Mouse (Mus musculus) gastrocnemius, postnatal 4 days (tissue): ENCODE data around the gene Ccr4. TPM values are rescaled to one million over a fixed set of nuclear protein-coding genes. Genes with fewer than 3 reads are reported as not detected.

ENCODE experiments used
- DNase-seq, 2 experiments: peaks; one replicate each; pipeline ENCODE4 v3.0.0; 2021 to 2022; ENCODE audit warnings: low spot score in 2 of 2, mixed read lengths in 2 of 2
- total RNA-seq, 2 experiments: library from RNA; stranded (reverse); gene quantifications; 2 replicates each; pipeline ENCODE4 v1.2.3; 2021

The Ccr4 gene
- total RNA-seq, 2 experiments from 2014 or later, result not detected

DNA sequence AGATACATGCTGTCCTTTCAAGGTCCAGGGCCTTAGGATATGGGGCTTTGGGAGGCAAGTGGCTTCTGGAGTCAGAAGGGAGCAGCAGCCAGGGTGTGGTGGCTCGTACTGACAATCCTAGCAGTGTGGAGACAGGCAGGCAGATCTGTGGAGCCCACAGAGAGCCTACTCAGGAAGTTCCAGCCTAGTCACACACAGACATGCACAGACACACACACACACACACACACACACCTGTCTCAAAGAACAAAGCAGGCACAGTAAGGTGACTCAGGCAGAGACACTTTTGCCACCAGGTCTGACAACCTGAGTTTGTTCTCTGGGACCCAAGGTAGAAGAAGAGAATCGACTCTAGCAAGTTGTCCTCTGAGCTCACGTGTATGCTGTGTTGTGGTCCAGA, 23.8 kb downstream of the Ccr4 start:
- DNase-seq, result no peak

DNA sequence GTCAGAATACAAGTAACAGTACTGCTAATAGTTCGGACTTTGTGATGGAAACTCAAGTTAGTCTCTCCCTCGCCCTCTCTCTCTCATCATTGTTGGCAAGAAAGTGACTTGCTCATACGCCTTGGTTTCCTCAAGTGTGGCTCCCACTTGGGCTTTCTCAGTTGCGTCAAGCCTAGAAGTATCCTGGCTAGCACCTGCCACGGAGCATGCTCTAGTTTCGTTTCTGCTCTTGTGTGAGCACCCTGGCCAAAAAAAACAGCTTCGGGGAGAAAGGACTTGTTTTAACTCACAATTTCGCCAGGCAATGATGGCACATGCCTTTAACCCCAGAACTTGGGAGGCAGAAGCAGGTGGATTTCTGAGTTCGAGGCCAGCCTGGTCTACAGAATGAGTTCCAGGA, 27.7 kb downstream of the Ccr4 start:
- DNase-seq, result no peak

DNA sequence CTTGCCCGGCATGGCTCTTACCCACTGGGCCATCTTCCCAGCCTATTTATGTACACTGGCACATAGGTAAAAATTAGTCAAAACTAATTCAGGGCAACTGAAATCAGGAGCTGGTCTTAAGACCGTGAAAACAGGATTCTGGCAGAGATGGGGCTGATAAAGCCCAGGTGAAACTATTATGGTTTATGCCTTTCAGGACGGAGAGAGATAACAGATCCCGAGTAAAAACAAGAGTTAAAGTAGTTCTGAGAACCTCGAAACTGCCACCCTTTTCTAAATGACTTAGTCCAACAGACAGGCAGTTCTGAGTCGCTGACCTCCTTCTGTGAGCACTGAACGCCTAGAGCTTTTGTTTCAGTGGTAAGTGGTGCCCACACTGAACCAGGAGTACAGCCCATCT, 32.8 kb downstream of the Ccr4 start:
- no peak for DNase-seq

DNA sequence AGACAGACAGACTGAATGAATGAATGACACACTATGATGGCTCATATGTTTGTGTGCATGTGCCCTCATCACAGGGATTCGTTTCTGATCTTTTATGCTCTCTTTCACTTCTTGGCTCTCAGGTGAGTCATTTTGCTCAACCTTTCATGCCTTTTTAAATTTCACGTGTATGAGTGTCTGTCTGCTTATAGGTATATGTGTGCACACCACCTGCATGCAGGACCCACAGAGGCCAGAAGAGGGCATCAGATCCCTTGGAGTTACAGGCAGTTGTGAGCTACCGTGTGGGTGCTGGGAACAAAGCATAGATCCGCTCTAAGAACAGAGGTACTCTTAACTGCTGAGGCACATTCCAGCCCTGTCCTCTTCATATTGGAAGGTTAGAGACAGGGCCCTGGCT, 36.0 kb downstream of the Ccr4 start:
- no peak for DNase-seq

DNA sequence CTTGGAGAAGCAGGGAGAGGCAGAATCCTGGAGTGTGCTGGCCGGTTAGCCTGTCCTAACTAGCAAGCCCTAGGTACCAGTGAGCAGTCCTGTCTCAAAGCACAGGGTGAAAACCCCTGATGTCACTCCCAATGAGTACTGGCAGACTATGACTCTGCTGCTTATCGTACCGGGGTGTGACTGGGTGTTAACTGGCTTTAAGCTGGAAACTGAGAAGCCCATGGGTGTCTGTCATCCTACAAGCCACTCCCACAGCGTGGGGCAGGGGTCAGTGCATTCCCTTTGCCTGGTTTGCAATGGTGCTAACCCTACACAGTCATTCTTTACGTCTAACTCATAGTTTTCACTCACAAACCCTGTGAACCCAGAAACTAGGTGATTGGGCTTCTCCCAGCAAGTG, 36.5 kb downstream of the Ccr4 start:
- no peak for DNase-seq

DNA sequence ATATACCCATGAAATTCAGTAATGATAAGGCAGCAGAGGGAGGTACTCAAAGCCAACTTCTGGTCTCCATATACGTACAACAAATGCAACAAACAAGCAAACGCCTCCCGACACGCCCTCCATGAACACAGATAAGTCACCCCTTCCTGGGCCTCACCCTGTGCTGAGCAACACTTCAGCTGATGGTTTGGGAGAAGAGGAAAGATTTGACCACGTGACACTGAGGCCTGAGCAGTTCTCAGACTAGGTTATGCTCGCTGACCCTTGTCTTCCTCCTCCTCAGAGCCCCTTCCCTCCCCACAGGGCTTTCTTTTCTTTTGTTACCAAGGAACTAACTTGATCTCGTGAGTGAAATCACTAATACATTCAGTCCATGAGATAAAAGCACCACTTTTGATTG, 37.8 kb downstream of the Ccr4 start:
- no peak for DNase-seq

DNA sequence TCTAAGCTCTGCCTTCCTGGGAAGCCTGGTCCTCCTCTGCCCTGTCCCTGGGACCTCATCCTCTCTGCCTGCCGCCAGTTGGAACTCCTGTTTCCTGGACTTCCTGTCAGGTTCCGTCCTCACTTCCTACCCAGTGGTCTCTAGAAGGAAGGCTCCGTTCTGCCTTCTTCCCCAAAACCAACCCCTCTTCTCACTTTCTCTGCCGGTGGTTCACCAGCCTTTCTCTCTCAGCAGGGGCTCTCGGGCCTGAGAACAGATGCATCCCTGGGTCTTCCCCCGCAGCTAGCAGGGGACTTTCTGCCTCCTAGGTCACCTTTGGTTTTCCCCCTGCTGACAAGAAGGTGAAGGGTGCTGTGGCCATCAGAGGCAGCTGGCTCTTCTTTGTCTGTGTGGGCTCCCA, 39.3 kb downstream of the Ccr4 start:
- no peak for DNase-seq

DNA sequence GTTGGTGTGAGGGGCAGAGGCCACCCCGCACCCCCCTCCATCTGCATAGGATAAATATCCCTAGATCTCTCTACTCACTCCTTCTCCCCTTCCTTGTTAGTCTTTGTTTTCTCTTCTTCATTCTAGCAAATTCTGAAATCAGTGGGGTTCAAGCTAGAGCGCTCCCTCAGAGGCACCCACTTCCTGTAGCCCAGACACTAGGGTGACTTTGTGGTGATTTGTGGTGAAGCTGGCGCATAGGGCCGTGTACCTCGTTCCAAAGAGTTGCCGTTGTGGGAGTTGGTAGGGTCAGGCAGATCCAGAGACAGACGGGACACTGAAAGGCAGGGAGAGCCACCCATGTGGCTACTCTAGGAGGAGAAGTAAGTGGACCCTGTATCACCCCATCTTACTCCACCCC, 42.1 kb downstream of the Ccr4 start:
- no peak for DNase-seq

DNA sequence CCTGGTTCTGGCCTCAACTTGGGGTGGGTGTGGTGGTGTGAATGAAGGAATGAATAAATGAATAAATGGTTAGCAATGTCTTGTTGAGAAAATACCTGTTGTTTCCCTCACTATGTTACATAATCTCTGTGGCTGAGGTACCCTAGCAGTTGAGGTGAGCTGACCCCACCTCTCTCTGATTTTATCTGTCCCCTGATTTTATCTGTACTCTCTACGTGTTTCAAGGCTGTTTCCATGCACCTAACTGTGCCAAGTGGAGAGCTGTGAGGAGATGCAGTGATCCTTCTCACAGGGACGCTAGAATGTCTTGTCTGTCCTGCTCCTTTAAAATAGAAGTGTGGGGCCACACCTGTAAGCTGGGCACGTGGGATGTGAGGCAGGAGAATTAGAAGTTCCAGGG, 46.3 kb downstream of the Ccr4 start:
- DNase-seq, result no peak

DNA sequence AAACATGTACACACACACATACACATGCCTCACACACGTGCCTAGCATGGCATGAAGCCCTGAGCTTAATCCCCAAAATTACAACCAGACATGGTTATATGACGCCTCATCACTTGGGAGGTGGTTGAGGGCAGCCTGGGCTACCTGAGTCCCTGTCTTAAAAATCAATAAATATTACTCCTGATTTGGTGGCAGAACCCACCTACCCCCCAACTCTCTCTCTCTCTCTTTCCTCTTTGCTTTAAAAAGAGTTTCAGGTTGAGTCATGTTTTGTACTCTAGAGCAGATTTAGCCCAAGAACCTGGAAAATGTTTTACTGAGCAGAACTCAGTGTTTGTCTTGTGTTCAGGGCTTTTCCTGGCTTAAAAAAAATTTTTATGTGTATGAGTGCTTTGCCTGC, 49.3 kb downstream of the Ccr4 start:
- no peak for DNase-seq

DNA sequence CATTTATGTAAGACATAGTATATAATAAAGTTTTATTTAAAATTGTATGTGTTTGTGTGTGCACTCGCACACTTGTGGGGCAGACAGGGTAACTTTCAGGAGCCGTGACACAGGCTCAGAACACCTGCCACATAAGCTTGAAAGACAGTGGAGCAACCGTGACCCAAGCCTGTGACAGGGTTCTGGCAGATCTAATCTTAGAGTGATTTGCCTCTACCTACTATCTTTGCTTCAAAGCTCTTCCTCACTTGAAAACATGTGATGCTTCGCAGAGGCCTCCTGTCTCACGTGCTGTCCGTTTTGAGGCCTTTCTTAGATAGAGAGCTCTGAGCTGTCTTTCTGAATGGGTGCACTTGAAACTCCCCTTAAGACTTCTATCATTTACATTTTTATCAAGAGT, 52.3 kb downstream of the Ccr4 start:
- no peak for DNase-seq

DNA sequence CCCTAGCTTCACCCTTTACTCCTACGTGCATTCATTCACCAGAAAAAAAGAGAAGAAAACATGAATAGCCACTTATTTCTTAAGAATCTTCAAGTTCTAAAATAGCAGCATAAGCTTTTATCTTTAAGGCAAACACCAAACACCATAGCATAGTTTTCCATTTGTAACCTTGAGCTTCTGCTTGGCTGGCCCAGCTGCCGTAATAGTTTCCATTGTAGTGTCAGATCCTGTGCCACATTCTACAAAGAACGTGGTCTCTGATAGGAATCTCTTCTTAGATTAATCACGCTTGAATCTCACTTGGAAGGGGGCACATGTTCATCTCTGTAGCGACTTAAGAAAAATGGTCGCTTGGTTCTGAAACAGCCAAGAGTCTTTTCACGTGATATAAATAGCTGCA, 53.1 kb downstream of the Ccr4 start:
- DNase-seq, result no peak

DNA sequence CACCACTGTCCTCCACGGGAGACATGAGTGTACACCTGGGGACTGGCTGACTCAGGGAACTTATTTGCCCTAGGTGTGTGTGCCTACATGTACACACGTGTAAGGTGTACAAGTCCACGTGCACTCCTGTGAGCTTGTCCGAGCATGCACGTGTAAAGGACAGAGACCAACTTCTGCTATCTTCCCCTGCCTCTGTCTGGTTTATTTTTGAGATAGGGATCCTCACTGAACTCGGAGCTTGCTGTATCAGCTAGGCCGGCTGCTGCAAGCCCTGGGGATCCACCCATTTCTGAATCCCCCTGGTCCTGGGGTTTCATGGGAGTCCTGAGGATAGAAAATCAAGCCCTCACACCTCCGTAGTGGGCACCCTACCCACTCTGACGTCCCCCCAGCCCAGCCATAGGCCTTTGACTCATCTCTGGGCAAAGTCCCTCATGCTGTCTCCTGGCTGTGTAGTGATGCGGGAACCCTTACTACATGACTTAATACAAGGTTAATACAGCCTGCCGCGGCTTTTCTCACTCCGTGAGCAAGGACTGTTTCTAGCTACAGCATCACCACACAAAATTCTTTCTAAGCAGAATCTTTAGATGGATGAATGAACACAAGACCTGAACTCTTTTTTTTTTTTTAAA, 55.5 kb downstream of the Ccr4 start:
- no peak for DNase-seq

DNA sequence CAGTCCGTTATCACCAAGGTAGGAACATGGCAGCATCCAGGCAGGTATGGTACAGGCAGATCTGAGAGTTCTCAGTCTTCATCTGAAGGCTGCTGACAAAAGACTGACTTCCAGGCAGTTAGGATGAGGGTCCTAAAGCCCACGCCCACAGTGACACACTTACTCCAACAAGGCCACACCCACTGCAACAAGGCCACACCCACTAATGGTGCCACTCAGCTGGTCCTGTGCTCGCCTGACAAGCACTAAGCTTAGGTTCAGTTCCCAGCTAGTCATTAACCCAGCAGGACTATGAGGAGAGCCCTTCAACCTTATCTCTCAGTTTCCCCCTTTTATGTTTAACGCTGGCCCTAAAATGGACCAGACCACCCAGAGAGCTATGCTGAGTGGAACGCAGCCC, 56.0 kb downstream of the Ccr4 start:
- no peak for DNase-seq

DNA sequence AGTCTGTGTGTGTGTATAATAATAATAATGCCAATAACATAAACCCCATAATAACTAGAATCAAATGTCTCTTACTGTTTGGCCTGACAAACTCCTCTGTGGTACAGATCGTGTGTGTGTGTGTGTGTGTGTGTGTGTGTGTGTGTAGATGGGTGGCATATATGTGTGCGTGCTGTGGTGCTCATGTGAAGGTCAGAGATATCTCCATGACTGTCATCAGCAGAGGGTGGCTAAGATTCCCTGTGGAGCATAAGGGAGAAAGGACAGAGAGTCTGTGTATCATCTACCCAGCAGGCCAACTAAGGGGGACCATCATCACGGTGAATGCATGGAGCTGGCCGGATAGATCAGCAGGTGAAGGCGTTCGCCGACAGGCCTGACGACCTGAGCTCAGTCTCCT, 57.8 kb downstream of the Ccr4 start:
- no peak for DNase-seq

DNA sequence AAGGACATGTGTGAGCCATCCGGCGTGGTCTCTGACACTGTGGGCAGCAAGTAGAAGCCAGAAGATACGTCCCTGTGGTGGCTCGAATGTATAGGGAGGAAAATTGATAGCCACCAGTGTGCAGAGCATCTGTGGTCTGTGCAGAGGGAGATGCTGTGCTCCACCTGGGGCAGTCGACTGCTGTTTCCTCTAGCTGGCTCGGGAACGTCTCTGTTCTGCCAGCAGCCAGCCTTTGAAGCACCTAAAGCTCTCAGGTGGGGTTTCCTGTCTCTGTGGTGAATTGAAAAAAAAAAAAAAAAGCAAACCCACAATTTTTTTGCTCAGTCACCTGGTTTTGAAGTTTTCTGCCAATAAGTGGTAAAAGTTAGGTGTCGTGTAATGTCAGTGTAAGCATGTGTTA, 61.4 kb downstream of the Ccr4 start:
- DNase-seq, result no peak

DNA sequence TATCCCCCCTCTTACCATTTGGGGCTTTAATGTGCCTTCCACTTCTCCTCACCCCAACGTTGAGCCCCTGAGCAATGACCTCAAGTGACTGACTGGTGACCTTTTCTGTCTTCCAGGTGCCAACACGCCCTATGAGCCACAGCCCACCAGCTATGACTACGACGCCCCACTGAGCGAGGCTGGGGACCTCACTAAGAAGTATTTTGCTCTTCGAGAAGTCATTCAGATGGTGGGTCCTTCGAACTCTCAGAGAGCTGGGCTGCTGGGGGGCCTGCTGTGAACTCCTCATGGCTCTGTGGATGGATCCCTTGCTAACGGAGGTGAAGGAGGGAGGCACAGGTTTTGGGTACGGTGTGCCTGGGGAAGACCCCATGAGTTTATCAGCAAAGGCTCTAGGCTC, 61.8 kb downstream of the Ccr4 start:
- DNase-seq, result no peak

DNA sequence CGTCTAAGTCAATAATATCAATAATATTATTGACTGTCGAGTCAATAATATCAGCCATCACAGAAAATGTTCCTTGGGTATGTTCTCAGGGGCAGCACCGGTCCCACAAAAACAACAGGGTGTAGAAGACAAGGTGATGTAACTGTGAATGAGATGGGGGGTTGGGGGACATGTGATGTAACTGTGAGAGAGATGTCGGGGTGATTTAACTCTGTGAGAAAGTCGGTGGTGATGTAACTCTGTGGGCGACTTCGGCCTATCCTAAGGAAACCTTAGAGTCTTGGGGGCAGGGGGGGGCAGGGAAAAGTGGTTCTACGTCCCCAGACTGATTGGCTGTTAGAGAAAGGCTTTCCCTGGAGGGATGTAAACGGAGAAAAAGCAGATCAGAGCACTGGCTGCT, 62.5 kb downstream of the Ccr4 start:
- DNase-seq, result no peak

DNA sequence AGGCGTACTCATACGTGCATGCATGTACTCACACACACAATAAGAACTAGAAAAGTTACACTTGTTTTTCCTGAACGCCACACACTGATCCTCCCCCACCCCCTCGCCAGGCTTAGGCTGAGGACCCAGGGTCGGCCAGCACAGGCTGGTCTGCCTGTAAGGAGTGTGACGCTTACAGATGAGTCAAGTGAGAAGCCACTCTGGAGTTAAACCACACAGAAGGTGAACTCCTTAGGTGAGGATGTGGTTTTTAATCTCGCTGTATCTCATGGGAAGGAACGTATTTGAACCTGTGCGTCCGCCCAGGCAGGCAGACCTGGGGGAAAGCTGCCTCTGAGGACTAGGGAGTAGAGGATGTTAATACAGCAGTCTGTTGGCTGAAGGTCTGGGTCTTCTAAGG, 64.2 kb downstream of the Ccr4 start:
- no peak for DNase-seq

Other genes starting within 250 kb of the Ccr4 start
- gene Bcl2a1c, start 174.8 kb downstream of the Ccr4 start, total RNA-seq, result not detected
- 100 to 1,000 TPM; 111 to 118 TPM for gene Crtap, start 114.2 kb downstream of the Ccr4 start, total RNA-seq
- 10 to 100 TPM; 16.3 to 20.1 TPM for gene Glb1, start 103.8 kb downstream of the Ccr4 start, total RNA-seq
- 1 to 10 TPM; 3.9 to 4.4 TPM for gene Tmppe, start 103.8 kb downstream of the Ccr4 start, total RNA-seq
- not detected for gene C130032M10Rik, start 10.8 kb upstream of the Ccr4 start, total RNA-seq
- under 1 TPM; 0.05 to 0.07 TPM for gene Trim71, start 59.5 kb upstream of the Ccr4 start, total RNA-seq
- 10 to 100 TPM; 31.3 to 37.0 TPM for gene Cnot10, start 135.3 kb upstream of the Ccr4 start, total RNA-seq
- gene Dync1li1, start 183.9 kb upstream of the Ccr4 start, total RNA-seq, result 10 to 100 TPM; 44.3 to 46.6 TPM
- gene Cmtm6, start 226.2 kb upstream of the Ccr4 start, total RNA-seq, result 10 to 100 TPM; 22.0 to 22.4 TPM